Mouse (Mus musculus) liver, embryonic 11.5 days (tissue): ENCODE results near the gene Atad2b. TPM values are rescaled to one million over a fixed set of nuclear protein-coding genes. Genes with fewer than 3 reads are reported as not detected.
"Not testable (repeated sequence)": the region's sequence is repeated elsewhere in the genome, so short reads cannot be mapped to it uniquely, and the experiment has no call there.

Experiments
- ATAC-seq: fragments of 200-750 bp; cut with Nextera tagmentation; replicated peaks from 2 replicates; pipeline ENCODE4 v1.8.0; 2017; ENCODE audit warnings: moderate number of reproducible peaks, mild to moderate bottlenecking, moderate TSS enrichment, moderate library complexity; ENCODE audit not compliant: low FRiP score
- DNase-seq: peaks from one replicate; pipeline ENCODE4 v3.0.0-alpha.2; 2017; ENCODE audit warnings: low spot score
- H3K27ac ChIP-seq: fragments of 300-500 bp; sonication (generic); 2 replicates; pipeline ENCODE4 v1.5.1; 2014; ENCODE audit warnings: mild to moderate bottlenecking, low read depth, low read length, control low read depth
- H3K27me3 ChIP-seq: fragments of 300-500 bp; sonication (generic); replicated peaks from 2 replicates; pipeline ENCODE4 v1.6.1; 2014; ENCODE audit warnings: low read length, mixed read lengths; ENCODE audit not compliant: control insufficient read depth, insufficient read depth
- H3K36me3 ChIP-seq: fragments of 300-500 bp; sonication (generic); 2 replicates; pipeline ENCODE4 v1.6.1; 2014; ENCODE audit warnings: mild to moderate bottlenecking, low read length, moderate library complexity, mixed read lengths; ENCODE audit not compliant: control insufficient read depth, insufficient read depth
- H3K4me1 ChIP-seq: fragments of 300-500 bp; sonication (generic); replicated peaks from 2 replicates; pipeline ENCODE4 v1.6.1; 2014; ENCODE audit warnings: low read length, mixed read lengths; ENCODE audit not compliant: control insufficient read depth, insufficient read depth
- H3K4me2 ChIP-seq: fragments of 300-500 bp; sonication (generic); 2 replicates; pipeline ENCODE4 v1.6.1; 2014; ENCODE audit warnings: mild to moderate bottlenecking, control low read depth, moderate library complexity
- H3K4me3 ChIP-seq: fragments of 300-500 bp; sonication (generic); 2 replicates; pipeline ENCODE4 v1.5.1; 2014; ENCODE audit warnings: low read depth, low read length, control low read depth
- H3K9ac ChIP-seq: fragments of 300-500 bp; sonication (generic); 2 replicates; pipeline ENCODE4 v1.6.1; 2014; ENCODE audit warnings: low read depth, low read length, control low read depth
- H3K9me3 ChIP-seq: fragments of 300-500 bp; sonication (generic); 2 replicates; pipeline ENCODE4 v1.6.1; 2016; ENCODE audit warnings: low read length, inconsistent platforms, mixed read lengths; ENCODE audit not compliant: control insufficient read depth
- WGBS: fragments of 180-500 bp; shearing (Covaris S2); extraction: QIAGEN DNeasy Blood & Tissue Kit; methylation state at CpG from one replicate; pipeline ENCODE4 v1.1.7; 2014; 5-methylcytosine and 5-hydroxymethylcytosine counted together
- polyA plus RNA-seq: library from polyadenylated mRNA; unstranded; fragments of >200 nt; fragmentation: Nextera tagmentation; extraction: Ambion mirVana; gene quantifications from 2 replicates; pipeline ENCODE4 v1.2.1, GENCODE M21; 2014

Atad2b gene
- polyA plus RNA-seq, 1 experiment from 2014 or later: 12.8 TPM

DNA sequence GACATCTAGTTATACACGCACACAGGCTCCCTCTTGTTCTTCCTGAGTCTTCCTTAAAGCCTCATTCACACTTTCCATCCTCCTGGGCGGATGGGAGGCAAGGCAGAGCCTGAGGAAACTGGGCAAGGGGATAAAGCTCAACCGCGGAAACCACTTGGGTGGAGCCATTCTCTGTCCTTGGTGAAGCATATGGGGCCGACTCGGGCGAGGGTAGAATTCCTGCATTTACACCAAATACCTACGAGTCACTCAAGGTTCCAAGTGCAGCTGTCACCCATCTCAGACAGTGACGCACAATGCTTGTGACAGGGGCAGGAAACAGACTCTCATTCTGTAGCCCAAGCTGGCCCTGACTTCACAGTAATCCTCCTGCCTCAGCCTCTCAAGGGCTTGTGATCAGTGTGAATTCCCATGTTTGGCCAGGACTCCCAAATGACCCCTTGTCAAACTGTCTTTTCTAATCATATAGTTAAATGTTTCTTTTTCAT, 38.8 kb upstream of the Atad2b start:
- Histone ChIP-seq H3K36me3 (peaks cover 9% of the 10 kb centered on the region), H3K27ac (no peak overlapping the region; the same call in 1 of the 2 replicates)

DNA sequence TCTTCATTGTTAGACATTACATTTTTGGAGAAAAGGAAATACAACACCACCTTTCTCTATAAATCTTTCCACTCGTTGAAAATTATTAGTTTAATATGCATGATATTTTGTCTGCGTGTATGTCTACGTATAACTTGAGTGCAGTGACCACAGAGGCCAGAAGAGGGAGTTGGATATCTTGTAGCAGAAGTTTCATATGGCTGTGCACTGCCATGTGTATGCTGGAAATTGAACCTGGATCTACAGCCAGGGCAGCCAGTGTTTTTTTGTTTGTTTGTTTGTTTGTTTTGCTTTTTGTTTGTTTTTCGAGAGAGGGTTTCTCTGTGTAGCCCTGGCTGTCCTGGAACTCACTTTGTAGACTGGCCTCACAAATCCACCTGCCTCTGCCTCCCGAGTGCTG, 38.1 kb upstream of the Atad2b start:
- Histone ChIP-seq H3K4me2 (no peak overlapping the region), H3K27me3 (no peaks in the 10 kb centered on the region), H3K9me3 (no peaks in the 10 kb centered on the region), H3K36me3 (peaks cover 9% of the 10 kb centered on the region), H3K27ac (no peak overlapping the region), H3K4me1 (peaks cover 21% of the 10 kb centered on the region), H3K4me3 (no peak overlapping the region), H3K9ac (no peak overlapping the region)
- no peak for DNase-seq
- WGBS: 87% methylated on average over 5 of the region's 5 CpGs
- no peak for ATAC-seq

More for the DNA sequence above, 38.8 kb upstream of the Atad2b start:
- ATAC-seq (no peak), DNase-seq (no peak)
- no peak overlapping the region for H3K4me2 ChIP-seq
- H3K4me1 ChIP-seq: peaks cover 21% of the 10 kb centered on the region
- no peaks in the 10 kb centered on the region for H3K27me3 ChIP-seq
- H3K4me3 ChIP-seq: no peak overlapping the region
- H3K9me3 ChIP-seq: no peaks in the 10 kb centered on the region
- no peak overlapping the region for H3K9ac ChIP-seq
- 35% methylated on average over 9 of the region's 9 CpGs for WGBS

DNA sequence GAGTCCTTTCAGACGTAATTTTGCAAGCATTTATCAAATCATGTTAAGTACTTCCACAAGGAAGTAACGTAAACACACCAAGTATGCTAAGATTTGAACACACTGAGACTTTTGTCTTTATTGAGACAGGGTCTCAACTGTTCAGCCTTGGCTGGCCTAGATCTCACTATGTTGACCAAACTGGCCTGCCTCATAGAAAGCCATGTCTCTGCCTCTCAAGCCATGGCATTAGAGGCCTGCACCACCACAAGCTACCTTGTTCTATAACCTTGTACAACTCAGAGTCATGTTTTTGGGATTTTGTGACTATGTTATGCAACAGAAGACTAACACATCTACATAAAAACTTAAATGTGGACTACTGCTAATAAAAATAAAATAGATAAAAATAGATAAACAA, 35.1 kb upstream of the Atad2b start:
- Histone ChIP-seq H3K9ac (no peak overlapping the region), H3K4me3 (no peak overlapping the region), H3K27me3 (no peaks in the 10 kb centered on the region), H3K4me2 (no peak overlapping the region), H3K36me3 (peaks cover 9% of the 10 kb centered on the region), H3K9me3 (no peaks in the 10 kb centered on the region), H3K4me1 (peaks cover 3% of the 10 kb centered on the region; the same call in 1 of the 2 replicates), H3K27ac (no peak overlapping the region)
- 85% methylated on average over 2 of the region's 2 CpGs for WGBS
- DNase-seq (no peak), ATAC-seq (no peak)

DNA sequence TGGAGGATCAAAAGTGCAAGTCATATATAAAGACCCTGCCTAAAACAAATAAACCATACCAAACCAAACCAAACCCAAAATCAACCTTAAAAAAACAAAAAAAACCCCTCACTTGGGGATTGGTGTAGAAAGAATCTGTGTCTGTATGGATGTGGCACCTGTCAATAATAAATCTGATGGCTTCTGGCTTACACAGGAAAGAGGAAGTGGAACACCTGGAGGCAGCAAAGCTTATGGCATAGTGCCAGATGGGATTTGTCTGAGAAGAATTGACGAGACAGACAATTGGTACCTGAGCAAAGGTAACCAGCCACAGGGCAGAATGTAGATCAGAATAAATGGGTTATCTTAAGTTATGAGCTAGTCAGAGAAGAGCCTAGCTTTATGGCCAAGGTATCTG, 32.1 kb upstream of the Atad2b start:
- Histone ChIP-seq H3K4me3 (no peak overlapping the region), H3K4me1 (peaks cover 7% of the 10 kb centered on the region), H3K9me3 (no peaks in the 10 kb centered on the region), H3K27ac (no peak overlapping the region), H3K36me3 (peaks cover 13% of the 10 kb centered on the region), H3K9ac (no peak overlapping the region), H3K4me2 (no peak overlapping the region), H3K27me3 (no peaks in the 10 kb centered on the region)
- ATAC-seq (no peak), DNase-seq (no peak)
- 78% methylated on average over 1 of the region's 1 CpGs for WGBS

DNA sequence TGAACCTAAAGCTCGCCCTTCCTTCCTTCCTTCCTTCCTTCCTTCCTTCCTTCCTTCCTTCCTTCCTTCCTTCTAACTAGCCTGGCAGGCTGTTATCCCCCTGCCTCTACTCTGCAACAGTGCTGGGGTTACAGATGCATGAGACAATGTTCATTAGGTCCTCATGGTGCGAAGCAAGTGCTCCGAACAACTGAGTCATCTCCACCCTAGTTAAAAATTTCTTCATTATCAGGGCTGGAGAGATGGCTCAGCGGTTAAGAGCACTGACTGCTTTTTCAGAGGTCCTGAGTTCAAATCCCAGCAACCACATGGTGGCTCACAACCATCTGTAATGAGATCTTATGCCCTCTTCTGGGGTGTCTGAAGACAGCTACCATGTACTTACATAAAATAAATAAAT, 30.6 kb upstream of the Atad2b start:
- 91% methylated on average over 4 of the region's 4 CpGs for WGBS
- not testable (repeated sequence) for DNase-seq

DNA sequence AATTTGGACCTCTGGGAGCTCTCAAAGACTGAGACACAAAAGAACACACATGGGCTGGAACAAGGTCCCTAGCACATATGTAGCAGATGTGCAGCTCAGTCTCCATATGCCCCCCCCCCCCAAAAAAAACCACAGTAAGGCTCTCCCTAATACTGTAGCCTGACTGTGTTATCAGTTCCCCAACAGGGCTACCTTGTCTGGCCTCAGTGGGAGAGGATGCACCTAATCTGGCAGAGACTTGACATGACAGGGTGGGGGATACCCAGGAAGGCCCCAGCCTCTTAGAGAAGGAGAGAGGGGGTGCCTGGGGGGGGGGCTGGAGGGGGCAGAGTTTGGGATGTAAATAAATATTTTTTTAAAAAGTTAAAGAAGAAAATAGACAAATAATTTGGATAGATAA, 28.4 kb upstream of the Atad2b start:
- Histone ChIP-seq H3K27ac (no peak overlapping the region), H3K4me3 (no peak overlapping the region), H3K4me2 (no peak overlapping the region), H3K4me1 (peaks cover 7% of the 10 kb centered on the region), H3K36me3 (peaks cover 15% of the 10 kb centered on the region), H3K9me3 (no peaks in the 10 kb centered on the region), H3K27me3 (no peaks in the 10 kb centered on the region), H3K9ac (no peak overlapping the region)
- ATAC-seq (peak; percentile 92), DNase-seq (no peak)

More for the DNA sequence above, 30.6 kb upstream of the Atad2b start:
- not testable (repeated sequence) for H3K4me3 ChIP-seq, H3K27ac ChIP-seq, H3K4me1 ChIP-seq, H3K27me3 ChIP-seq, H3K9ac ChIP-seq, H3K9me3 ChIP-seq, ATAC-seq, H3K4me2 ChIP-seq
- peaks cover 15% of the 10 kb centered on the region for H3K36me3 ChIP-seq

DNA sequence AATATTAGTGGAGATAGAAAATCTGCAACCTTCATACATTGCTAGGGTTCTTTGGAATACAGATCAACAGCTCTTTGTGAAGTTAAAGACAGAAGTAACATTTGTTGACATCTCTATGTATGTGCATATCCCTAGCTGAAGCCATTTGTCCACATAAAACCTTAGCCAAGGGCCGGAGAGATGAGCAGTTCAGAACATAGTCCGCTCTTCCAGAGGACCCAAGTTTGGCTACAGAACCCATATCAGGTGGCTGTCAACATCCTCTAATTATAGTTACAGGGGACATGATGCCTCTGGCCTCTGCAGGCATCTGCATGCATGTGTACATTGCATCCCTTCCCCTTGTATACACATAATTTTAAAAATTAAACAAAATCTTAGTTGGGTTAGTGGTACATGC, 27.9 kb upstream of the Atad2b start:
- no peak for ATAC-seq
- Histone ChIP-seq H3K27me3 (no peaks in the 10 kb centered on the region), H3K9me3 (no peaks in the 10 kb centered on the region), H3K4me1 (peaks cover 7% of the 10 kb centered on the region), H3K27ac (peak overlapping the region; percentile 9; the same call in 1 of the 2 replicates), H3K4me2 (no peak overlapping the region), H3K4me3 (no peak overlapping the region), H3K36me3 (peaks cover 15% of the 10 kb centered on the region), H3K9ac (no peak overlapping the region)
- no peak for DNase-seq
- WGBS: 70% methylated on average over 2 of the region's 2 CpGs

DNA sequence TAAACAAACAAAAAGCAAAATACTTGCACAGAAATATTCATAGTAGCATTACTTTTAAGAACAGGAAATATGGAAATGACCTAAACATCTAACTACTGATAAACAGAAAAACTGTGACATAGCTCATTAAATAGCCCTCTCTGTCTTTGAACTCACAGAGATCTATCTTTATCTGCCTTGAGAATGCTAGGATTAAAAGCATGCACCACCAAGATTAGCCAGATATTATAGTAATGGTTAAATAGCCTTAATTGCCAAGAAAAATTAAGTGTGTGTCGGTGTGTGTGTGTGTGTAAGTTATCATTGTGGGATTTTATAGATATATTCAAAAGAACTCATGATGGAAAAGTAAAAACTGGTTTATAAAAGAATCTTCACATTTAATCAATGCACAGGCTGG, 27.3 kb upstream of the Atad2b start:
- H3K36me3 ChIP-seq: peaks cover 15% of the 10 kb centered on the region
- H3K4me2 ChIP-seq: no peak overlapping the region
- WGBS: 73% methylated on average over 1 of the region's 1 CpGs
- no peak overlapping the region for H3K9ac ChIP-seq
- H3K27ac ChIP-seq: no peak overlapping the region
- H3K27me3 ChIP-seq: no peaks in the 10 kb centered on the region
- DNase-seq (no peak), ATAC-seq (no peak)
- peaks cover 7% of the 10 kb centered on the region for H3K4me1 ChIP-seq
- no peak overlapping the region for H3K4me3 ChIP-seq
- H3K9me3 ChIP-seq: no peaks in the 10 kb centered on the region

DNA sequence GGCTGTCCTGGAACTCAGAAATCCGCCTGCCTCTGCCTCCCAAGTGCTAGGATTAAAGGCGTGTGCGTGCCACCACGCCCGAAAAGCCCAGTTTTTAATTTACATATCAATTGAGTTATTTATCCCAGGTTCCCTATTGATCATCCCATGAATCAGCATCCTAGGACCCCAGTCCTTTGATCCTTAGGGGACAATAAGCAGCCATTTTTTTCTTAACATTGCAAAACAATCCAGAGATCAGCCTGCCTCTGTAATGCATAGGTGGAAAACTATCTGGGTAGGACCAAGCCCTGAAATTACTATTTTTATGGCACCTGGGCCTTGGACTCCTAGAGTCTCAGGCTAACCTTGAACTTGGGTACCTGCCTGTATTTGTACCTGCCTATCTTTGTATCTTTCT, 19.1 kb upstream of the Atad2b start:
- no peak for ATAC-seq
- H3K4me1 ChIP-seq: no peaks in the 10 kb centered on the region
- 87% methylated on average over 5 of the region's 5 CpGs for WGBS
- no peak overlapping the region for H3K9ac ChIP-seq
- no peak overlapping the region for H3K4me2 ChIP-seq
- H3K27me3 ChIP-seq: no peaks in the 10 kb centered on the region
- H3K4me3 ChIP-seq: no peak overlapping the region
- H3K36me3 ChIP-seq: no peaks in the 10 kb centered on the region; the same call in 1 of the 2 replicates
- H3K27ac ChIP-seq: no peak overlapping the region
- no peak for DNase-seq
- H3K9me3 ChIP-seq: no peaks in the 10 kb centered on the region
